Mouse (Mus musculus) G1E-ER4 (cell line): ENCODE results near the gene Epb41l1. TPM values are rescaled to one million over a fixed set of nuclear protein-coding genes. Genes with fewer than 3 reads are reported as not detected.

Source experiments
- GATA1 ChIP-seq: IDR thresholded peaks from one replicate; pipeline ENCODE4 v1.8.0; 2012; ENCODE audit warnings: low read length, inconsistent platforms
- polyA plus RNA-seq: library from polyadenylated mRNA; stranded (reverse); fragments of >175 nt; gene quantifications from 2 replicates; pipeline ENCODE4 v1.2.3, GENCODE M21; 2012

Gene Epb41l1
- polyA plus RNA-seq: 0.02 and 0.18 TPM in 2 replicates

- TF ChIP-seq GATA1: no peak
Measured at GRCm38 (mm10) chr2:156420694-156421380, at the start of gene Epb41l1. Gene Epb41l1, plus strand, starts transcription at chr2:156420909.

DNA sequence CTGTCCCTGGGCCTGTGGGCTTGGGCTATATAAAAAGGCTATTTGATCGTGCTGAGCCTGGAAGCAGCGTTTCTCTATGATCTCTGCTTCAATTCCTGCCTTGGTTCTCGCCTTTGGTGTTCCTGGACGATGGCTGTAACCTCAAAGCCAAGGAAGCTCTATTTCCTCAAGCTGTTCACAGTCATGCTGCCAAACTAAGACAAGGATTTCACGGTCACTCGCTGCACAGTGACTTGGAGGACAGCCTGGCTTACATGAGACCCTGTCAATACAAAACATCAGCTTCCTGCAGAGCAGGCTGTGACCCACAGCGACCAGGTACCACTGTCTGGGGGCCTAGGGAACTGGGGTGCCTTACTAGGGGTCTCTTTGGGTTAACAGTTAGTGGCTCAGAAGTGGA is 43.8 kb upstream of the Epb41l1 start:
- TF ChIP-seq GATA1: no peak

- no peak for TF ChIP-seq GATA1
Measured at GRCm38 (mm10) chr2:156379929-156380328, 40.8 kb upstream of the Epb41l1 start.

DNA sequence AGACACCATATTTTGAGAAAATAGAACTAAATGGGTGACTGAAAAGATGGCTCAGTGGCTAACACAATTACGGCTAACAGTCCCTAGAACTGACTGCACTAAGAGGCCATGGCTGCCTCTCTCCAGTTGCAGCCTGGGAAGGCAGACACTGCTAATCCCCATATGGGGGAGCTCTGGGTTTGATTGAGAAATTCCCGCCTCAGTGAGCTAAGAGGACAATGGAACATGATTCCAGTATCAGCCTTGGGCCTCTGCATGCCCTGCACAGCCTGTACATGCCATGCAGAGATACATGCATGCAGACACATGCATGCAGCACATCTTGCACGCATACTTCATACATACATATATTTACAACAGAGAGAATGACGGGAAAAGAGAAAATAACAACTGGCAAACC is 39.4 kb upstream of the Epb41l1 start:
- no peak for TF ChIP-seq GATA1

- no peak for TF ChIP-seq GATA1
Measured at GRCm38 (mm10) chr2:156393155-156393828, 27.4 kb upstream of the Epb41l1 start.

DNA sequence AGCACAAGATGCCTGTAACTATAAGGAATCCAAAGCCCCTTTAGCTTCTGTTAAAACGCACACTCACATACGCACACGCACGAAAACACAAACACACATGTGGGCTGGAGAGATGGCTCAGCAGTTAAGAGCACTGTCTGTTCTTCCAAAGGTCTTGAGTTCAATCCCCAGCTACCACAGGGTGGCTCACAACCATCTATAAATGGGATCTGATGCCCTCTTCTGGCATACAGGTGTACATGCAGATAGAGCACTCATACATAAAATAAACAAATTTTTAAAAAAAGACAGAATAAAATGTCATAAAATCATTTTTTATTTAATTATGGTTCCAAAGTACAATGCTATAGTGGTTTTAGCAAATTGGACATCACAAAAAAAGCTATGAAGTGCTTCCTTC is 26.4 kb upstream of the Epb41l1 start:
- no peak for TF ChIP-seq GATA1

- no peak for TF ChIP-seq GATA1
Measured at GRCm38 (mm10) chr2:156396096-156396495, 24.6 kb upstream of the Epb41l1 start.

- no peak for TF ChIP-seq GATA1
Measured at GRCm38 (mm10) chr2:156397988-156398387, 22.7 kb upstream of the Epb41l1 start.

DNA sequence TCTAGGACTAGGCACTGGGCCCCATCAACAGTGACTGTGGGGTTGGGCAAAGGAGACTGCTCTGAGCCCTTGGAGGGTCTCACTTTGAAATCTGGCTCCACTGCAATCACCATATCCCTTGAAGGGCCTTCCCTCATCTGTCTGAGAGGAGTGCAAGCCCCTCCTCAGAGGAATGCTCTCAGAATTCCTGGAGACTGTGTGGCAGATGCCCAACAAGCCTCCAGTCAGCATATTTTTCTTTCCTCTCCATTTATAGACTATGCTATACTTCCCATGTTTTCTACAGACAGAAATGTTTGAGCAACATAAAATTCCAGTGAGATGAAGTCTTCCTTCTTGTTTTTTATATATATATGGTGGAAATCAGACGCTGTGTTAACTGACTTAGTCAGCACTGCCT is 21.2 kb upstream of the Epb41l1 start:
- no peak for TF ChIP-seq GATA1

- no peak for TF ChIP-seq GATA1
Measured at GRCm38 (mm10) chr2:156401331-156401730, 19.4 kb upstream of the Epb41l1 start.

DNA sequence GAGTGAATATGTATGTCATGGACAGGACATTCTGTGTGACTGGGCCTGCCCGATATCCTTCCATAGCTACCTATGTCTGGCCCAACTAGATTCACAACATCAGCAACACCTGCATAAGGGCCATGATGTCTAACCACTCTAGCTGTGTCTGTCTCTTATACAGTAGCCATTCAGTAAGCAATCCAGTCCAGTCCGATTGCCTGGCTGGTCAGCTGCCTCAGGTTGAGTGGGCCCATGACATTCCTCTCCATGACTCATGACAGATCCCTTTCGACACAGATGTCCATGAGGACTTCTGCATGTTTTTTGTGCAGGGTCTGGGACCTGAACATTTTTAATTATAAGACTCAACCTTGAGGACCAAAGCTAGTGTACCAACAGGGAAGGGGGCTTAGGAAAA is 18.7 kb upstream of the Epb41l1 start:
- TF ChIP-seq GATA1: no peak

GRCm38 (mm10) chr2:156406987-156407386 is 13.7 kb upstream of the Epb41l1 start:
- TF ChIP-seq GATA1: no peak

- no peak for TF ChIP-seq GATA1
Measured at GRCm38 (mm10) chr2:156408168-156408567, 12.5 kb upstream of the Epb41l1 start.

DNA sequence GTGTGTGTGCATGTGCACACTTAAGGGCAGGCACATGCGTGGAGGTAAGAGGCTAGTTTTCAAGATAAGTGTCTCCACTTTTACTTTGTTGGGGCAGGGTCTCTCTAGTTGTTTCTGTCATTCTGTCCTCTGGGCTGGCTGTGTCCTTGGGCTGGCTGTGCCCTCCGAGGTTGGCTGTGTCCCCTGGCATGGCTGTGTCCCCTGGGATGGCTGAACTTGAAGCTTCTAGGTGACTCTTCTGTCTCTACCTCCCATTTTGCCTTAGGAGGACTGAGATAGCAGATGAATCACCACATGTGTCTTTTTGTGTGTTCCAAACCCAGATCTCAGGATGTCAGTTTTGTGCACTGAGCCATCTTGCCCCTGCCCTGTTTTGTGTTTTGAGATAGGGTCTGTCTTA is 5.7 kb upstream of the Epb41l1 start:
- no peak for TF ChIP-seq GATA1

DNA sequence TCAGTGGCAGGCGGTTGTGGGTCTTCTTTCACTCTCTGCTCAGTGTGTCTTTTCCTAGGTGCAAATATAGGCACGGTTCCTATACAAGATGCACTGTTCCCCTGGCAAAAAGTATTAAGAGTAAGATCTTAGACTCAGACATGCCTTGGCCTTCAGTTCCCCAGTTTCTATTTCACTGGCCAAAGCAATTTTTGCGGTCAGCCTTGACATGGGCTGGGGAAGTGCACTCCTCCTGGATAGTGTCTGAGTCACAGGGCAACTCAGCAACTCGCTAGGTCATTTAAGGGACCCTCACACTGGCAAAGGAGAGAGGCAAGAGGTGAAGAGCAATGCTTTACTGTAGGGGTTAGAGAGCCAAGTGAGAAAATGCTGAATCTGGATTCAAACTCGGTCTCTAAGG is 5.0 kb upstream of the Epb41l1 start:
- TF ChIP-seq GATA1: no peak

DNA sequence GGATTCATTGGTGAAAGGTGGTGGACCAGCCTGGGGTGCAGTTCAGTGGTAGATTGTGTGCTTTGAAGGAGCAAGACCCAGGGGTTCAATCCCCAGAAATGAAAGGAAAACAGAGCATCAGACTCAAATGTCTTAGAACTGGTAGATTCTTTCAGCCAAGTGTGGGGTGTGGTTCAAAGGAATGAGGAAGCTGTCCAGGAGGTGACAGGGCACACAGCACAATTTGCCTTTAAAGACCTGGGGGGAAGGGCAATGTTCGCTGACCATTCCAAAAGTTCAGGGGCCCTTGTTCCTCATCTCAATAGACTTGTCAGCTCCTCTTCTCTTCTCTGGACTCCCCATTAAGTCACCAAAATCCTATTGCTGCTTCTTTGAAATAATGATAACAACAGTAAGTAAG is 3.5 kb upstream of the Epb41l1 start:
- no peak for TF ChIP-seq GATA1

GRCm38 (mm10) chr2:156418467-156418866 is 2.2 kb upstream of the Epb41l1 start:
- TF ChIP-seq GATA1: no peak
